Mouse (Mus musculus): ENCODE data around the gene G6pc2. TPM values are rescaled to one million over a fixed set of nuclear protein-coding genes. Genes with fewer than 3 reads are reported as not detected.

The G6pc2 gene
- polyA plus RNA-seq, 1 experiment from 2014 or later = 0.26 TPM

DNA sequence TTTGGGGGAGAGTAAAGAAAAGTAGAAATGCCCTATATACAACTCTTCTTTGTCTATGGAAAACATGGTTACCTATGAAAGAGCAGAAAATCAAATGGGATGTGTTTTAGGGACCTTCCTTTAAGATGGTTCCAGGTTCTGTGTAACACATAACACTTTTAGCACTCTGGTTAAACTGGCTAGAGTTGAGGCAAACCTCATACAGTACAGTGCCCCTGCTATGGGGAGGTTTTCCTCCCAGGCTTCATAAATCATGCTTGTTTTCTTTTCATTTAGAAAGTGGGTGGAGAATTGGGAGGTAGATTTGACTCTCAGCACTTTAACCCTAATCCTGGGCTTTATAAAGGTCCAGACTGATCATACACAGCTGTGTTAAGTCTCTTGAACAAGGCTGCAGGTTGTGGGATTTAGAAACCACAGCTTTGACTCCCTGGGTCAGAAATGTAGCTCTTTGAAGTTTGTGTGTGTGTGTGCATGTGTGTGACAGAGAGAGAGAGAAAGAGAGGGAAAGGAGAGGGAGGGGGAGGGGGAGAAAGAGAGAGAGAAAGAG is 53.3 kb downstream of the G6pc2 start:
- Histone ChIP-seq H3K36me3 (ENCODE audit: control insufficient read depth, insufficient read depth, low read length) (no peaks in the 10 kb centered on the region), H3K4me1 (ENCODE audit: control insufficient read depth, insufficient read depth, low read length) (no peaks in the 10 kb centered on the region), H3K27ac (ENCODE audit: low read depth, low read length) (no peak overlapping the region), H3K4me2 (no peak overlapping the region), H3K27me3 (ENCODE audit: control insufficient read depth, insufficient read depth, low read length) (no peaks in the 10 kb centered on the region), H3K9me3 (replicated peaks; ENCODE audit: control insufficient read depth, low read length) (no peaks in the 10 kb centered on the region), H3K4me3 (ENCODE audit: low read depth, low read length) (no peak overlapping the region), H3K9ac (ENCODE audit: low read depth, low read length) (no peak overlapping the region)
- ATAC-seq (replicated peaks; ENCODE audit: insufficient number of reproducible peaks, low FRiP score, low TSS enrichment) = no peak

DNA sequence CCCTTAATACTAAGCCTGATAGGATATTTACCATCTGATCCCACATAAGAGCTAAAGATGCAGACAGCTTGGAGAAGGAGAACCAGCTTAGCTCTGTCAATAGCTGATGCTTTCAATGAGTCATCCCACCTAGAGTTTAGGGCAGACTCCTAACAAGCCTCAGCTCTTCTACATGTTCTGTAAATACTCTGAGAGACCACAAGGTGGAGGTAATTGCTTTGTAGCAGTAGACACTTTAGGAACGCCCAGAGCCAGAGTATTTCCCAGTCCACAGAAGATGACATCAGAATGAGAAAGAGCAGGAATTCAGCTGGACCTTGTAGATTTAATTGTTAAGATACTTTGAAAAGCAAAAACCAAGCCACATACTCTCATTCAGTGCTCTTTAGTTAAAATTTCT is 65.0 kb downstream of the G6pc2 start:
- no peak for ATAC-seq (replicated peaks; ENCODE audit: insufficient number of reproducible peaks, low FRiP score, low TSS enrichment)
- H3K27me3 ChIP-seq (ENCODE audit: control insufficient read depth, insufficient read depth, low read length) = no peaks in the 10 kb centered on the region
- WGBS (ENCODE audit: insufficient replicate concordance) = 12% methylated on average over 1 of the region's 1 CpGs

More for the DNA sequence above, 65.0 kb downstream of the G6pc2 start:
- no peak overlapping the region for H3K4me2 ChIP-seq
- no peaks in the 10 kb centered on the region for H3K9me3 ChIP-seq (replicated peaks; ENCODE audit: control insufficient read depth, low read length)
- H3K27ac ChIP-seq (ENCODE audit: low read depth, low read length) = no peak overlapping the region
- no peaks in the 10 kb centered on the region for H3K36me3 ChIP-seq (ENCODE audit: control insufficient read depth, insufficient read depth, low read length)
- H3K4me3 ChIP-seq (ENCODE audit: low read depth, low read length) = no peak overlapping the region
- H3K4me1 ChIP-seq (ENCODE audit: control insufficient read depth, insufficient read depth, low read length) = no peaks in the 10 kb centered on the region
- H3K9ac ChIP-seq (ENCODE audit: low read depth, low read length) = no peak overlapping the region

Other genes starting within 250 kb of the G6pc2 start
- gene Nostrin, start 75.3 kb upstream of the G6pc2 start, polyA plus RNA-seq (2014; fragmentation: Nextera tagmentation; extraction: Ambion mirVana) = 2.8 and 3.5 TPM in 2 replicates
- gene Spc25, start 4.9 kb upstream of the G6pc2 start, polyA plus RNA-seq (2014; fragmentation: Nextera tagmentation; extraction: Ambion mirVana) = 144 and 152 TPM in 2 replicates
- not detected in 2 replicates for gene Abcb11, start 131.5 kb downstream of the G6pc2 start, polyA plus RNA-seq (2014; fragmentation: Nextera tagmentation; extraction: Ambion mirVana)
- not detected in 2 replicates for gene Dhrs9, start 169.4 kb downstream of the G6pc2 start, polyA plus RNA-seq (2014; fragmentation: Nextera tagmentation; extraction: Ambion mirVana)

All from heart, embryonic 11.5 days (tissue).